Mouse (Mus musculus) kidney, embryonic 16.5 days (tissue): ENCODE data around the gene Fam71b. TPM values are rescaled to one million over a fixed set of nuclear protein-coding genes. Genes with fewer than 3 reads are reported as not detected.

Experiments used
- ATAC-seq: fragments of 200-750 bp; cut with Nextera tagmentation; 2 replicates; pipeline ENCODE4 v1.8.0; 2017; ENCODE audit warnings: moderate TSS enrichment; ENCODE audit not compliant: low FRiP score, low TSS enrichment
- H3K27ac ChIP-seq: fragments of 300-500 bp; sonication (generic); 2 replicates; pipeline ENCODE4 v1.5.1; 2014; ENCODE audit warnings: low read length
- H3K27me3 ChIP-seq: fragments of 300-500 bp; sonication (generic); 2 replicates; pipeline ENCODE4 v1.6.1; 2014; ENCODE audit warnings: low read length, control low read depth, mixed read lengths; ENCODE audit not compliant: insufficient read depth
- H3K36me3 ChIP-seq: fragments of 300-500 bp; sonication (generic); 2 replicates; pipeline ENCODE4 v1.6.1; 2014; ENCODE audit warnings: low read length, control low read depth, mixed read lengths; ENCODE audit not compliant: insufficient read depth
- H3K4me1 ChIP-seq: fragments of 300-500 bp; sonication (generic); 2 replicates; pipeline ENCODE4 v1.6.1; 2014; ENCODE audit warnings: low read length, control low read depth, mixed read lengths; ENCODE audit not compliant: insufficient read depth
- H3K4me2 ChIP-seq: fragments of 300-500 bp; sonication (generic); replicated peaks from 2 replicates; pipeline ENCODE4 v1.6.1; 2014; ENCODE audit warnings: low read depth, low read length
- H3K4me3 ChIP-seq: fragments of 300-500 bp; sonication (generic); 2 replicates; pipeline ENCODE4 v1.5.1; 2014; ENCODE audit warnings: mild to moderate bottlenecking, low read length
- H3K9ac ChIP-seq: fragments of 300-500 bp; sonication (generic); replicated peaks from 2 replicates; pipeline ENCODE4 v1.6.1; 2014; ENCODE audit warnings: low read length
- H3K9me3 ChIP-seq: fragments of 300-500 bp; sonication (generic); 2 replicates; pipeline ENCODE4 v1.6.1; 2016; ENCODE audit warnings: low read length, control low read depth
- WGBS: fragments of 180-500 bp; shearing (Covaris S2); extraction: QIAGEN DNeasy Blood & Tissue Kit; methylation state at CpG from one replicate; pipeline ENCODE4 v1.1.7; 2014; 5-methylcytosine and 5-hydroxymethylcytosine counted together
- polyA plus RNA-seq: library from polyadenylated mRNA; unstranded; fragments of >200 nt; fragmentation: Nextera tagmentation; extraction: Ambion mirVana; gene quantifications from 2 replicates; pipeline ENCODE4 v1.2.1, GENCODE M21; 2015

Gene Fam71b
- polyA plus RNA-seq, 1 experiment from 2014 or later, result not detected

DNA sequence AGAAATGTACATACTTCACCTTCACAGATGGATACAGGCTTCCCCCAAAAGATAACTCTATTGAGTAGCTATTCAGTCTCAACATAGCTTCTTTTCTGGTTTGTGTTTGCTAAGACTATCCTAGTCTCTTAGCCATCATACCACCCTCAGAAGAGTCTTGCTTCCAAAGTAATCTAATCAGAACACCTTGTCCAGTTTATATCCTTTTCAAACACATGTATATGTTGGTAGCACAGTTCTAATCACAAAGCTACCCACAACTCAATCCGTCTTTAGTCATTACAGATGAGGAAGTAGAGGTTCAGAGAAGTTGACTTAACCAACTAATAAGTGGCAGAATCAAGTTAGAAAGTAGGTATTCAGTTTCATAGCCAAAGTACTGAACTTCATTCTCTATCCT is 45.4 kb downstream of the Fam71b start:
- 88% methylated on average over 1 of the region's 1 CpGs for WGBS
- Histone ChIP-seq H3K4me3 (no peak overlapping the region), H3K36me3 (peaks cover 17% of the 10 kb centered on the region), H3K27me3 (no peaks in the 10 kb centered on the region), H3K27ac (no peak overlapping the region), H3K9me3 (no peaks in the 10 kb centered on the region), H3K4me1 (peaks cover 5% of the 10 kb centered on the region; the same call in 1 of the 2 replicates), H3K4me2 (no peak overlapping the region), H3K9ac (no peak overlapping the region)
- ATAC-seq, result no peak

DNA sequence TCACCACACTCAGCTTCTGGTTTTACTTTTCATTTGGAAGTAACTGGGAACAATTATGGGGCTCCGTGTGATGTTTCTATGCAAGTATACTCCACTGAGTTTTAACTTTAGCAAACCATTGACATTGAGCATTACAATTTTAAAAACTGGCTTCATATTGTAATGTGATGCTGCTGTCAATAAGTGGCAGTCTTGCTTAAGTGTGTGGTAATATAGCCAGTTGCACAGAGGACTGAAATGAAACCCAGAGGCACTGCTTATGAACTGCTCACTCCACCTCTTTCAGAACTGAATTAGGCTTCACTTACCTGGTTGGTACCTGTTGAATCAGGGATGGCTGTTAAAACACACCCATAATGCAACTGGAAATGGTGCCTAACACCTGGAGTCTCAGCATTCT is 46.8 kb downstream of the Fam71b start:
- Histone ChIP-seq H3K9me3 (no peaks in the 10 kb centered on the region), H3K36me3 (peaks cover 17% of the 10 kb centered on the region), H3K4me2 (no peak overlapping the region), H3K4me3 (no peak overlapping the region), H3K9ac (no peak overlapping the region), H3K27ac (no peak overlapping the region), H3K27me3 (no peaks in the 10 kb centered on the region), H3K4me1 (peaks cover under 1% of the 10 kb centered on the region; the same call in 1 of the 2 replicates)
- 94% methylated on average over 1 of the region's 1 CpGs for WGBS
- ATAC-seq, result no peak

DNA sequence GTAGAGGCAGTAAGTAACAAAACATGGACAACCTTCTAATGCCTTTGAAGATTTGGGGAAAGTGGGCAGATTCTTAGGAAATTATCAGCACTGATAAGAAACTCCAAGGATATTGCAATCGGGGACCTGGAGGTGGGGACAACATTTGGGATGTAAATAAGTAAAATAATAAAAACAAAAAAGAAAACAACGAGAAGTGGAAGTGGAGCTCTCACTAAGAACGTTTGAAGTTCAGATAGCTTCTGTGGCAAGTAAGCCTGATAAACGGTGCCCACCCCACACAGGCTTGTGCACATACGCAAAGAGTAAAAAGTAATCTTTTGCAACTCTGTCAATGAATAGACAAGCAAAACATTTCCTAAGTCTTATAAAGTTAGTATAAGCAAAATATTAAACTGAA is 47.6 kb downstream of the Fam71b start:
- Histone ChIP-seq H3K27ac (no peak overlapping the region), H3K36me3 (peaks cover 17% of the 10 kb centered on the region), H3K9me3 (no peaks in the 10 kb centered on the region), H3K4me1 (no peaks in the 10 kb centered on the region), H3K4me3 (no peak overlapping the region), H3K27me3 (no peaks in the 10 kb centered on the region), H3K4me2 (no peak overlapping the region), H3K9ac (no peak overlapping the region)
- WGBS, result 89% methylated on average over 5 of the region's 5 CpGs
- no peak for ATAC-seq

DNA sequence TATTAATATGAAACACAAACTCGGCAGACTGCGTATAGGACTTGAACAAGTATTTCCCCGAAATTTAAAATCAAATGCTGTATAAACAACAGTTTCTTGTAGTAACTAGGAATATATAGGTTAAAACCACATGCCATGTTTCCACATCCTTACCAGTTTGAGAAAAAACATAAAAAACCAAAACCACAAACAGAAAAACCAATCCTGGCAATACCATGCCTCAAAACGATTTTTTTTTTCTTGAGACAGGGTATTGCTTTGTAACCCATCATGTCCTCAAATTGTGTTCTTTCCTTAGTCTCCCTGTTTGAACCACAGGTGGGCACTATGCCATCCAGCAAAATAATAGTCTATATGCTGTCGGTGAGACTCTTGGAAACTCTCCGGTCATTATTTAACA is 49.8 kb downstream of the Fam71b start:
- Histone ChIP-seq H3K27ac (no peak overlapping the region), H3K9ac (no peak overlapping the region), H3K4me2 (no peak overlapping the region), H3K4me1 (no peaks in the 10 kb centered on the region), H3K36me3 (0 out of 2 replicates have a peak, but pooled peaks cover 7% of the 10 kb centered on the region), H3K9me3 (no peaks in the 10 kb centered on the region), H3K4me3 (no peak overlapping the region), H3K27me3 (no peaks in the 10 kb centered on the region)
- 93% methylated on average over 6 of the region's 6 CpGs for WGBS
- ATAC-seq, result no peak

DNA sequence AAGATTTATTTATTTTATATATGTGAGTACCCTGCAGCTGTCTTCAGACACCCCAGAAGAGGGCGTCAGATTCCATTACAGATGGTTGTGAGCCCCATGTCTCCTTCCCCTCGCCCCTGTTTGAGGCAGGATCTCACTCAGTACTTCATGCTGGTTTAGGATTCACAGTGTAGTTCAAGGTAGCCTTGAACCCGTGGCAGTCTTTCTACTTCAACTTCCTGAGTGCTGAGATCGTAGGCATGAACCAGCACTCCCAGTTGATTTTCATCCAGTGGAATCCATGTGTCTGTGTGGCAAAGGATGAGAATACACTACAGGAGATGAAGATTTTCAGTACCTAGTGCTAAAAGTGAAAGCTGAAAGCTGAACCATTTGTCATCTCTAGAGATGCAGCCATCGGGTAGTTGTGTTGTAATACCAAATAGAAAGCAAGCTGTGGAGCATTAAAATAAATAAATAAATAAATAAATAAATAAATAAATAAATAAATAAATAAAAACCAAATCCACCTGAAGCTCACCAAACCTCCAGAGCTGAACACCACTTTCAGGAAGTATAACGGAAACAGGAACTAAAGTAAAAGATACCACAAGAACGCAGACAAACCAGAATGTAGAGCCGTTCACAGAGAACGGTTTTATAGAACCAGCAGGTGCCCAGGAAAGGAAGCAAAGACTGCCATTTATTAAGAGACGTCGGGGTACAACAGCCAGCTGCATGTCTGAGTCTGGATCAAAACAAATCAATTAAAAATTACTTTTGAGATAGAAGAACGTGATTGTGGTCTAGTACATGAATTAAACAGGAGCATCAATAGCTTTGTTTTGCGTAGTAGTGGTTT is 51.5 kb downstream of the Fam71b start:
- Histone ChIP-seq H3K9me3 (no peaks in the 10 kb centered on the region), H3K9ac (no peak overlapping the region), H3K4me1 (no peaks in the 10 kb centered on the region), H3K36me3 (0 out of 2 replicates have a peak, but pooled peaks cover 7% of the 10 kb centered on the region), H3K27me3 (no peaks in the 10 kb centered on the region), H3K4me3 (no peak overlapping the region), H3K27ac (no peak overlapping the region), H3K4me2 (no peak overlapping the region)
- no peak for ATAC-seq
- 77% methylated on average over 13 of the region's 13 CpGs for WGBS

DNA sequence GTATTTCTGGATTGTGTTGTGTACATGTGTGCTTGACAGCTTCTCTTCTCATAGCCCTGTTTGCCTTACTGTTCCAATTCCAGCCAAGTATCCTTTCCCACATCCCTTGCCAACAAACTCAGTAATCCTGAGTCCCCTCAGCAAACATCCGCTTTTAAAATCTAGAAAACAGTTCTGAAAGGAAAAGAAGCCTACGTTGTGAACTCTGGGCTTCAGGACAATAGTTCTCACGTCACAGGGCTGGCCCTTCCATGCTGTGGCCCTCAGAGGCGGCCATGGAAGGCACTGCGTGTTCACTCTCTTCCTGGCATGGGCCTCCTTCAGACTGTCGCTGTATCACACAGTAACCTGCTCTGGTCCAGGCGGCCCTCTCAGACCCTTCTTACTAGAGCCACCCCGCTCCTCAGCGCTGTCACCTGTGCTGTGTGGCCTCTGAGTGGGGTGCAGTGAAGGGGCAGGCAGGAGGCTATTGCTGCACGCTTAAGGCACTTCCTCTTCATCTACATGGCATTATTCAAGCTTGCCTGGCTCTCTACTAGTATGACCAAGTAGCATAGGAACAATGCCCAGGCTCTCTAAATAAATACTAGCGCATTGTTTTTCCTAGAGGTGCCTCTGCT is 53.2 kb downstream of the Fam71b start:
- 79% methylated on average over 11 of the region's 11 CpGs for WGBS
- Histone ChIP-seq H3K9ac (no peak overlapping the region), H3K9me3 (no peaks in the 10 kb centered on the region), H3K4me3 (no peak overlapping the region), H3K4me2 (no peak overlapping the region), H3K4me1 (no peaks in the 10 kb centered on the region), H3K36me3 (no peaks in the 10 kb centered on the region), H3K27me3 (no peaks in the 10 kb centered on the region), H3K27ac (no peak overlapping the region)
- ATAC-seq, result no peak

DNA sequence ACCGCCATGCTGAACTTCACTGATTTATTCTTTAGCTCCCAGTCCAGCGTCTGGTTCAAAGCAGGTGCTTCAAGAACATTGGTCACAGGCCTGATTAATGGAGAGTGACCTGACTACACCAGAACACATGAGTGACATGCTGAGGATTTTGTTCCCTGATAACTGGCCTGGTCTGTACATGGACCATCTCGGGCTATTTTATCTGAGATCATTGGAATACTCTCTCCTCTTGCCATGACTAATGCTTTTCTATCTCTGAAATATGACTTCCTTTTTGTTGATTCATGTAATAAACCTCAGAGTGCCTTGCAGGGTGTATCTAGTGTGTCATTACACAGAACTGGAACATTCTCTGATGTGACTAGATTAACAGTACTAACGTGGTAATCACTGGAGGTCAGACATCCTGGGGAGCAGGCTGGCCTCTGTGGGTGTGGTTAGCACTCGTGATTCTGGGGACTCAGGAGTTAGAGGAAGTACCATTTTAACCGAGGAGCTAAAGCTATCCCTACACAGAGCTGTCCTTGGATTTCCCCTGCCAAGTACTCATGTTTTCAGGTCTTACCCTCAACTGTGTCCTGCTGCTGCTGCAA is 58.2 kb downstream of the Fam71b start, which contains the start of gene Havcr2:
TSS of gene Havcr2 (plus strand) at position 483 of the 593 bp plus-strand sequence.
- Histone ChIP-seq H3K9me3 (no peaks in the 10 kb centered on the region), H3K4me2 (no peak within 1 kb of the TSS), H3K27me3 (no peaks in the 10 kb centered on the region), H3K9ac (no peak within 1 kb of the TSS), H3K4me3 (no peak within 1 kb of the TSS), H3K36me3 (no peaks in the 10 kb centered on the region), H3K27ac (no peak within 1 kb of the TSS), H3K4me1 (no peaks in the 10 kb centered on the region)
- 69% methylated on average over 6 of the region's 6 CpGs for WGBS
- no peak for ATAC-seq

Other genes with a start within 250 kb of the Fam71b start
- 0.59 and 1.4 TPM in 2 replicates for gene Nipal4, start 230.1 kb upstream of the Fam71b start, polyA plus RNA-seq
- 0.09 TPM in 1 of 2 replicates, not detected in the other for gene Fndc9, start 161.0 kb upstream of the Fam71b start, polyA plus RNA-seq
- gene Cyfip2, start 83.7 kb upstream of the Fam71b start, polyA plus RNA-seq, result 17.7 and 18.1 TPM in 2 replicates
- 0.16 and 0.22 TPM in 2 replicates for gene Itk, start 7.0 kb upstream of the Fam71b start, polyA plus RNA-seq
- 75.1 and 76.7 TPM in 2 replicates for gene Med7, start 40.4 kb downstream of the Fam71b start, polyA plus RNA-seq
- 0.09 and 0.21 TPM in 2 replicates for gene Havcr2, start 58.4 kb downstream of the Fam71b start, polyA plus RNA-seq
- not detected in 2 replicates for gene Gm12169, start 127.7 kb downstream of the Fam71b start, polyA plus RNA-seq
- not detected in 2 replicates for gene BC053393, start 175.0 kb downstream of the Fam71b start, polyA plus RNA-seq
- not detected in 2 replicates for gene Dppa1, start 232.7 kb downstream of the Fam71b start, polyA plus RNA-seq